Mouse (Mus musculus) fibroblast of lung, adult 2 months (primary cell): ENCODE data around the gene Crb3.

Source experiments
- DNase-seq: peaks from one replicate; pipeline ENCODE4 v3.0.0-alpha.2; 2011; ENCODE audit warnings: low read depth

Gene Crb3

DNA sequence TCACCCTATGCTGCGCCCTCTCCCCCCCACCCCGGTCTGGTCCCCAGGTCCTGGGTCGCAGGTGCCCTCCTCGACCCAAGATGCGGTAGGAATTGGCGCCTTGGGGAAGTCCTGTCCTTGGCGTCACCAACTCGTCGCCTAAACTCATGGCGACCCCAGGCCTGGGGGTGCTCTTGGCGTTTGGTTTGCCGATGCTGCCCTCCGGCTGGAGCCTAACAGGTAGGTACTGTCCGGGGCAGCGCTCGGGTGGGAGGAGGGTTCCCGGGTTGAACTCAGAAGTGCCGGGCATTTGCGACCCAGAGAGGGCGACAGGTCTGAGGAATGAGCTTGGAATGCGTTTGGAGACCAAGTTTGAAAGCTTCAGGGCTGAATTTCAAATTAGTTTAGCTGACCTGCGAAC lies 3.6 kb downstream of the Crb3 start:
- DNase-seq: no peak

DNA sequence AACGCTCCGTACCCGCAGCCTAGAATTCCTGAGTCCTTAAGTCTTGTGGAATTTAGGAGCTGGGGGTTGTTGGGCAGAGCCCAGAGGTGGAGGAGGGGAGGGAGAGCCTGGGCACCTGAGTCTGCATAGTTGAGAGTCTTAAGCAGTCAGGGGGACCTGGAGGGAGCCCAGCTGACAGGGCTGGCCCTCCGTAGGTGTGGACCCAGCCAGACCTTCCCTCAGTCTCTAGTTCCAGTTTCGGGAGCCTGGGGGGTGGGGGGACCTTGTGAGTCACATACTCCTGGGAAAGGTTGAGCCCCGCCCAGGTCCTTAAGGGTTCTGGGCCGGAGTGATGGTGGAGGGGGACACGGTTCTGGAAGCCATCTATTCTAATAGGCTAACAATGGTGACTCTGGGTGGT lies 4.1 kb downstream of the Crb3 start:
- DNase-seq: no peak

DNA sequence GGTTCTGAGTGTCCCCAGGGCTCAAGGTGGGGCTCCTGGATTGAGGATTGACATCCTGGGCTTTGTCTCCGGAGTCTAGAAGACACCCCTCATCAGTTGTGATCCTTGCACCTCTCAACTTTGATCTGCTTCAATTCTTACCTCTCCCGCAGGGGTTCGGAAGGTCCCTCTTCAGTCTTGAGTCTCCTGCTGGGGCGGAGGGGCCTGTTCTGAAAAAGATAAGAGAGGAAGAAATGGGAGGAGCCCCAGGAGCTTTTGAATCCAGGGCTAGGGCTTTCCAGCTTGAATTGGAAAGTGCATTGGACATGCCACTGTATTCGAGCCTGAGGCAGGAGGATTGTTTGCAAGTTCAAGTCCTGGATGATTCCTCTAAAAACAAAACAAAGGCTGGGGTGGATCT lies 8.0 kb downstream of the Crb3 start:
- no peak for DNase-seq

DNA sequence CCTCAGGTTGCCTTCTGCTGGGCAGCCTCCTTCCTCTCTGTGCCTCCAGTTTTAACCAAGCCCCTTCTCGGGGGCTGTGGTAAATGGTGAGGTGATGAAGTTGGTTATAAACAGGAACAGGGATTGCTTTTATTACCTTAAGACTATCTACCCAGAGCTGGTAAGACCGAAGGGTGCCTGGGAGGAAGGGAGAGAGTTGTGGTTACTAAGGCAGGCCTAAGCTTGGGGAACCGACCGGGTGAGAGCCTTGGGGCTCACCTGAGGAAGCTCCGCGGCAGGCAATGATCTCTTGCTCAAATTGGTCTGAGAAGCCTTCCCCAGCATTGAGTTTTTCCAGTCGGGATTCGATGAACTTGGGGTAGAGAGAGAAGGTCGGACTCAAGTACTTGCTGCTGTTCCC lies 11.4 kb downstream of the Crb3 start:
- DNase-seq: no peak

DNA sequence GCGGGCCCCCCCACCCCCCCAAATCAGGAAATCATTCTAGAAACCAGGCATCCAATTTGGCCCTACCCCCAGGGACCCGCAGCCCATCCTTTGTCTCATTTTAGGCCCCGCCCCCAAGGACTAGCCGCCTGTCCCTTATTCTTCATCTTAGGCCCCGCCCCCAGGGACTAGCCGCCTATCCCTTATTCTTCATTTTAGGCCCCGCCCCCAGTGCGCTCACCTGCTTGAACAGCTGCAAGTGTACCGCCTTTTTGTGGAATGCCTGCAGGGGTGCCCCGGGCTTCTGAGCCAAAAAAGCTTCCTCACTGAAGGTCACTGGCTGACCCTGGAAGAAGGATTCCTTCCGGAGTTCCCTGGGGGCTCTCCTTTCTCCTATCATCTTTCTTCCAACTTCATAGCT lies 11.8 kb downstream of the Crb3 start:
- DNase-seq: no peak

DNA sequence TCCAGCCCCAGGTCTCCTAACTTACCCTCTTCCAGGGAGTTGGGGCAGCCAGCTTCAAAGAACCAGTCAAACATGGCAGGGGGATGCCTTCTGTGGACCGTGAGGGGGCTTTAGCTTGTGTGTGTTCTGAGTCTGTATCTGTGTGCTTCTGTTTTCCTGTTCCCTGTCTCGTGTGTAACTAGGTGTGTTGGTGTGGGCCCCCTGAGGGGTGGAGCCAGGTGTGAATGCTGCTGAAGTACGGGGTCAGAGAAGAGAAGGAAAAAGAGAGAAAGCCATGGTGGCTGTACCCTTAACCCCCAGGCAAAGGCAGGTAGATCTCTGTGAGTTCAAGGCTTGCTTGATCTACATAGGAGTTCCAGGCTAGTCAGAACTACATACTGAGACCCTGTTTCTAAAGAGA lies 18.0 kb downstream of the Crb3 start:
- no peak for DNase-seq

DNA sequence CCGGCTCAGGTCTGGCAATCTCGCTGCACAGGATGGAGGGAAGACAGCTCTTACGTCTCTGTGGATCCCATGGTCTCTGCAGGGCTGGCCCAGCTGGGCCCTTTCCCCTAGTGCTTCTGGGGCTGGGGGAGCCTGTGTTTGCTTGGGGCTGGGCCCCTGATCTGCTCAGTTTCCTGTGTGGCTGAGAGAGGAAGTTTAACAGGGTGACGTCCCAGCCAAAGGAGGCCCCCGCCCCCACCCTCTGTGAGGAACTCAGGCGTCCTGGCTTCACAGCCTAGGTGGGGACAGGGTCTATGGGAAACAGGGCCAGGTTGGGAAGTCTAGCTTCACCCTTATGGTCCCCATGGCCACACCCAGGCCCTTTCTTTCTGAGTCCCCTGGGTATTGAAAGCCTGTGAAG lies 19.4 kb downstream of the Crb3 start, which contains the start of gene Dennd1c:
Gene Dennd1c, minus strand, starts transcription at position 179 of the 400 bp plus-strand sequence.
- no peak for DNase-seq

DNA sequence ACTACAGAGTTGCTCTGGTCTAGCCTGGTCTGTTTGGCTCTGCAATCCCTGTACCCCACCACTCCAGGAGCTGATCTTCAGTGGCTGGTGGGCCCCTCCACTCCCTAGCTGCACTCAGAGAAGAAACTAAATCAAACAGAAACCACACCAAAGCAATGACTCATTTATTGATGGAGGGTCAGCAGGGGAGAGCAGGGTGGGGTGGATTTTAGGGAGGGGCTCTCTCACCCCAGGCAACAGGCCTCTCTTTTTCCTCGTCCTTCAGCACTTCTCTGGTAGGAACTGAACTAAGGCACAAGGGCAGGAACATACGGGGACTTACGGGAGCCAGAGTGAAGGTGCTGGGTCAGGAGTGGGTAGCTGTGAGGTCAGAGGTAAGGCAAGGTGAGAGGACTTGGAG lies 21.0 kb downstream of the Crb3 start:
- no peak for DNase-seq

DNA sequence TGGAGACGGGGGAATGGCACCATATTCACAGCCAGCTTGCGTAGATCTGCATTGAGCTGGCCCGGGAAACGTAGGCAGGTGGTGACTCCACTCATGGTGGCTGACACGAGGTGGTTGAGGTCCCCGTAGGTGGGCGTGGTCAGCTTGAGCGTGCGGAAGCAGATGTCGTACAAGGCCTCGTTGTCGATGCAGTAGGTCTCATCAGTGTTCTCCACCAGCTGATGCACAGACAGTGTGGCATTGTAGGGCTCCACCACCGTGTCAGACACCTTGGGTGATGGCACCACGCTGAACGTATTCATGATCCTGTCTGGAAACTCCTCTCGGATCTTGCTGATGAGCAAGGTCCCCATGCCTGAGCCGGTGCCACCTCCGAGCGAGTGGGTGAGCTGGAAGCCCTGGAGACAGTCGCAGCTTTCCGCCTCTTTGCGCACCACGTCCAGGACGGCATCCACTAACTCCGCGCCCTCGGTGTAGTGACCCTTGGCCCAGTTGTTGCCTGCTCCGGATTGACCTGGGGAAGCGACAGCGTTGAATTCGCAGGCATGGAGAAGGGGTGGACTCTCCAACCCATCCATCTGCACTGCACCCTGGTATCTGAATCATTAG lies 22.4 kb downstream of the Crb3 start:
- DNase-seq: no peak

DNA sequence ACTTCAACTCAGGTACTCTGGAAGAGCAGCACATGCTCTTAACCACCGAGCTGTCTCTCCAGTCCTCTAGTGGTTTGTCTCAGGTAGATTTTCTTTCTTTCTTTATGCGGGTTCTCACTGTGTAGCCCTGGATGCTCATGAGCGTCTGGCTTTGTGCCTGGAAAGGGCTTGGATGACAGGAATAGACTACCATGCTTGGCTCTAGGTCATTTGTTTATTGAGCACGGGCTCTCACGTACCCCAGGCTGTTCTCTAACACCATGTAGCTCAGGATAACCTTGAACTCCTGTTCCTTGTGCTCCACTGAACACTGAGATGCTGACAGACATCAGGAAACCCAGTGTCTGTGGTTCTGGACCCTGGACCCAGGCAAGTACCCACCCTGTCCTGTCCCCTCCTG lies 23.6 kb downstream of the Crb3 start:
- DNase-seq: no peak

DNA sequence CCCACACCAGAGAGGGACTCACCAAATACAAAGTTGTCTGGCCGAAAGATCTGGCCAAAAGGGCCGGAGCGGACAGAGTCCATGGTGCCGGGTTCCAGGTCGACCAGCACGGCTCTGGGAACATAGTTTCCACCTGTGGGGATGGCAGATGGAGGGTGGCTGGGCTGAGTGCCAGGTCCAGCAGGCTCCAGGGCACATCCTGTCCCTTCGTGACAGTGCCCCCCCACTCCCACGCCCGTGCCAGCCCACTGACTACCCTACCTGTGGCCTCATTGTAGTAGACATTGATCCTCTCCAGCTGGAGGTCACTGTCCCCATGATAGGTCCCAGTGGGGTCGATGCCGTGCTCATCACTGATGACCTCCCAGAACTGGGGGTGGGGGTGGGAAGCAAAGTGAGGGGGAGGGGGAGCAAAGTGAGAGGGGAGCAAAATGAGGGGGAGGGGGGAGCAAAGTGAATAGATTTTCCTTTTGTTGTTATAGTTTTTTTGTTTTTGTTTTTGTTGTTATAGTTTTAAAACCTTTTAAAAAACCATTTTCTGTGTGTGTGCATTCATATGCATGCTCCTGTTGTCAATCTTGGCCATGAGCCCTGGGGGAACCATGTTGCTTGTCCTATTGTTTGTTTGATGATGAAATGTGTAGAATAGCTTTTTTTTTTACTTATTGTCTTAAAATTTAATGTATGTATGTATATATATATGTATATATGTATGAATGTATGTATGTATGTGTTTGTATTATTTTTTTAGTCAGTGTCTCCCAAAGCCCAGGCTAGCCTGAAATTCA lies 27.3 kb downstream of the Crb3 start:
- DNase-seq: no peak

DNA sequence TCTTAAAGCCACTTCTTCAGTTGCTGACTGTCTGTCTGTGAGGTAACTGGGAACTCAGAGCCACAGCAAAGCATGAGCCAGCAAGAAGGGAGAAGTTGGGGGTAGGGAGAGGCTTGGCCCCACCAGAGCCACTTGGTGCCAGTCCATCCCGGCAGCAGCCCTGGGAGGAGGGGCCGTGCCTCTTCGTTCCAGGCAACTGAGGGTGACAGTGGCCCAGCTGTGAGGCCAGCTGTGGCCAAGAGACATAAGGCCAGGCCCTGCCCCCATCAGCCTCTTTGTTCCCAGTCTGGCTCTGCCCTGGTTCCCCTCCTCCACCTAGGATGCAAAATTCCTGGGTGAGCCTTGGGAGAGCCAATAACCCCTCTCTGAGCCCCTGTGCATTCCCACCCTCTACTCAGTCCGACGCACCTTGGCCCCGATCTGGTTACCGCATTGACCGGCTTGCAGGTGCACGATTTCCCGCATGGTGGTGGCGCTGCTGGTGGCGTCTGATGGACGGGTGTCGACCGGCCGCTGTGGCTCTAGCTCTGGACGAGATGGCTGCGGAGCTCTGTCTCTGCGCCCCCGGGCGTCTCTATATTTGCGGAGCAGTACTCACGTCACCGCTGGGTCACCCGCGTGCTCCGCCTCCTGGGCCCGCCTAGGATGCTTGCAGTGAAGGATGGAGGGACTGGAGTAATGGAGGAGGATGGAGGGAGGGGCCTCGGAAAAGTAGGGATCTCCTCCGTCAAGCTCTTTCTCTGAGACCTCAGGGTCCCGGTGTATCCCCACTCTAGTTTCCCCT lies 28.3 kb downstream of the Crb3 start, which contains the start of gene Tubb4a:
Gene Tubb4a, minus strand, starts transcription at position 734 of the 784 bp plus-strand sequence.
- DNase-seq: no peak

DNA sequence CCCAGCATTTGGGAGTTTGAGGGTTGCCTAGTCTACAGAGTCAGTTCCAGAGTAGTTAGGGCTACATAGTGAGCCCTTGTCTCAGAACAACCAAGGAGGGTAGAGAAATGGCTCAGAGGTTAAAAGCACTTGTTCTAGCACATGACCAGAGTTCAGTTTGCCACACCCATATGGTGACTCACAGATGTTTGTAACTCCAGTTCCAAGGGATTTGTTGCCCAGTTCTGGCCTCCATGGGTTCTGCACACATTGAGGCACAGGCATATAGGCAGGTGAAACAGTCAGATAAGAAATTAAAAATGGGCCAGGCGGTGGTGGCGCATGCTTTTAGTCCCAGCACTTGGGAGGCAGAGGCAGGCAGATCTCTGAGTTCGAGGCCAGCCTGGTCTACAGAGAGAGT lies 35.3 kb downstream of the Crb3 start:
- DNase-seq: no peak

DNA sequence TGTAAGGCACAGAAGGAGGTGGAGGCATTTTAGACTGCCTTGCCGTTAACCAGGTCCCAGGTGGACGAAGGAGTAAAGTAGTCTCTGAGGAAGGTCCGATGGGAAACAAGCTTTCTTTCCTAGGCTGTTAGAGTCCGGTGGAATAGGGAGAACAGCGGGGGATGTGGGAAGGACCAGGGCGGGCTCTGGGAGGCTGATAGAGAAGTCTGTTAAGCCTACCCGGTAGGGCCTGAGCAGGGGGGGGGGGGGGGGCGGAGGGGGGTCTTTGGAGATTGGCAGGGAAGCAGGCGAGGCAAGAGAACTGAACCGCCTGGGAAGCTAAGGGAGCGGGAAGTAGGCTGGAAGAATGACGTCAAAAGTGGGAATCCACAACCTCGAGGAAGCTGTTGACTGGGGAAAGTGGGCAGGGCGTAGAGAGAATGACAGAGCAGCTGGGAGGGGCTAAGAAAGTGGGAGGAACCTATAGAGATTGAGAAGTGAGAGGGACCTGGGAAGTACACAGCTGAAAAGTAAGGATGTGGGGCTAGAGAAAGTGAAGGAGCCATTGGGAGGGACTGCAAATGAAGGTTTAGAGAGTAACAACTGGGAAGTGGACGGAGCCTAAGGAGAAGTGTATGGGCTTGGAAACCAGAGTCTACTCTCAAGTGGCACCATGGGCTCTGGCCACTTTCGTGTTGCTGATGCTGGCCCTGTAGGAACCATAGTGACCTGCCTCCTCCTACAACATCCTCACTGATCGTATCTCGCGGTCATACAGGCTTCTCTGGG lies 37.1 kb downstream of the Crb3 start:
- no peak for DNase-seq

DNA sequence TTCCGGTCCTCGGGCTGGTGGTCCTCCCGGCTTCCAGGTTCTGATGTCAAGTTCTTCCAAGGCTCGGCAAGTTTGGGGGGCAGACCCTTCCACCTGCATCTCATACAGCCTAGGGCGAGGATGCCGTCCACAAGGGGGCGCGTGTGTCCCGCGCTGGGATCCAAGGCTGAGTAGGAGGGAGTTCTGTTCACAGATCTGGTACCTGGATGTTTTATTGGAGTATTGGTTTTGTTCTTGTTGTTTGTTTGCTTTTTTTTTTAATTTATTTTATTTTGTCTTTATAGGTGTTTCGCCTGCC lies 37.7 kb downstream of the Crb3 start:
- DNase-seq: no peak

DNA sequence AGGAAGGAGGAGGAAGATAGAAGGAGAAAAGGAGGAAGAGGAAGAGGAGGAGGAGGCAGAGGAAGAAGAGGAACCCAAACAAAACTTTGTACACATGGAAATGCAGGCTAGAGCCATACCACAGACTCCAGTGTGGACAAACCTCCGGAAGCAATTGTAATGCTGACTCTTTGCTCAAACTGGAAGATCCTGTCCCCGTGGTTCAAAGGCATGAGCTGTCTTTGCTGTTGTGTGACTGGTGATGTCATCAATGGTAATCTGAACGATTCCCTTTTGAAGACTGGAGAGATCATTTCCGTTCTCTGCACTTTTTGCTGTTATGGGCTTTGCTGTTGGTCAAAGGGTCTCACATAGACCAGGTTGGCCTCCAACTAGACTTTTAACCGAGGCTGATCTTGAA lies 39.4 kb downstream of the Crb3 start:
- DNase-seq: no peak

DNA sequence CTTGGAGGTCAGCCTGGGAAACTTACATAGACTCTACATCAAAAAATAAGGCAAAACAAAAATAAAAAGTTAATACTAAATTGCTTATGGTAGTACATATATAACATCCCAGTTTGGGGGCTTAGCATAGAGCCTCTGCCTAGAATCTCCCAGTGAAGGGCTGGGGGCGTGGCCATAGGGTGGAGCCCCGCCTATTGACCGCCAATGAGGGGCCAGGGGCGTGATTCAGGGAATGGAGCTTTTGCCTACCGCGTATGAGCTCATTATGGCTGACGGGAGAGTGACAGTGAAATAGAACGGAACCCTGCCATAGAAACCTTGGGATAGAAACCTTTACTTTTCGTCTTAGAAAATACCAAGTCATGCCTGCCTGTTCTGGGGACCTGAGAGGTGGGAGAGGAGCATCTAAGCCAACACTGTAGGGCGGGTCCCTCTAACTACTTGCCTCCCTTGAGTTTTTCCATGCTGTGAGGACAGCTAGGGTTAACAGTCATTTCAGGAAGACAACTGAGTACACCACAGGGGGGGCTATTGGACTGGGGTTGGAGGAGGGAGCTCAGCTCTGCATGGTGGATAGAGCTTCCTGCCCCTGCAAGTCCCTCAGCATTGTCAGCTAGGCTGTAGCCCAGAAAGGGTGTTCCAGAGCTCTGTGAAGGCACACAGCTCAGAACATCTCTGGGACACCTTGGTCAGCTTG lies 40.9 kb downstream of the Crb3 start:
- DNase-seq: no peak

DNA sequence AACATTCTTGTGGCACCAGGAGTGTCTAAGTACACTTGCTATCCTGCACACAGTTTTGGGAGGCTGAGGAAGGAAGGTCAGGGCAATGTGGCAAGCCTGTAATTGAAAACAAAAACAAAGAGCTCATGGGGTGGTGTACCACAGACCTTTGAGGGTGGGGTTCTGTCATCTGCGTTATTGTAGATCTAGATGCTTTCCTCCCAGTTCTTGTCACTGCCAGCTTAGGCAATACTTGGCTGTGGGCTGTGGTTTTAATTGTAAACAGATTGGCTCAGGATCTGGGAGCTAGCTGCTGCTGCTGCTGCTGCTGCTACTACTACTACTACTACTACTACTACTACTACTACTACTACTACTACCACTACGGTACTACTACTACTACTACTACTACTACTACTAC lies 43.4 kb downstream of the Crb3 start:
- DNase-seq: no peak

DNA sequence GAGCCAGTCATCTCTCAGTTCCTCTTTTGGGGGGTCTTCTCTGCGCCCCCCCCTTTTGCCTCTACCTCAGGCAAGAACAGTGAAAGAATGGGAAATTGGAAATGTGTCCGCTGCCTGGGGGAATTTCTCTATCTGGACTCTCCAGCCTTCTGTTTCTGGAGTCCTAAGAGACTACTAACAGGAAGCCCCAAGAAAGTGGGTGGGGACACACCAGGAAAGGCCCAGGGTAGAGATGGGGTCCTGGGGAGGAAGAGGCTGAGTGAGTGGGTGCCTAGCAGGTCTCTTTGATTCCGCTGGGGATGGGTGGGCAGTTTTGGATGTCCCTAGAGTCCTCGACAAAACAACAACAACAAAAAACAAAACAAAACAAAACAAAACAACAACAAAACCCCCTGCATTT lies 45.6 kb downstream of the Crb3 start:
- DNase-seq: no peak

DNA sequence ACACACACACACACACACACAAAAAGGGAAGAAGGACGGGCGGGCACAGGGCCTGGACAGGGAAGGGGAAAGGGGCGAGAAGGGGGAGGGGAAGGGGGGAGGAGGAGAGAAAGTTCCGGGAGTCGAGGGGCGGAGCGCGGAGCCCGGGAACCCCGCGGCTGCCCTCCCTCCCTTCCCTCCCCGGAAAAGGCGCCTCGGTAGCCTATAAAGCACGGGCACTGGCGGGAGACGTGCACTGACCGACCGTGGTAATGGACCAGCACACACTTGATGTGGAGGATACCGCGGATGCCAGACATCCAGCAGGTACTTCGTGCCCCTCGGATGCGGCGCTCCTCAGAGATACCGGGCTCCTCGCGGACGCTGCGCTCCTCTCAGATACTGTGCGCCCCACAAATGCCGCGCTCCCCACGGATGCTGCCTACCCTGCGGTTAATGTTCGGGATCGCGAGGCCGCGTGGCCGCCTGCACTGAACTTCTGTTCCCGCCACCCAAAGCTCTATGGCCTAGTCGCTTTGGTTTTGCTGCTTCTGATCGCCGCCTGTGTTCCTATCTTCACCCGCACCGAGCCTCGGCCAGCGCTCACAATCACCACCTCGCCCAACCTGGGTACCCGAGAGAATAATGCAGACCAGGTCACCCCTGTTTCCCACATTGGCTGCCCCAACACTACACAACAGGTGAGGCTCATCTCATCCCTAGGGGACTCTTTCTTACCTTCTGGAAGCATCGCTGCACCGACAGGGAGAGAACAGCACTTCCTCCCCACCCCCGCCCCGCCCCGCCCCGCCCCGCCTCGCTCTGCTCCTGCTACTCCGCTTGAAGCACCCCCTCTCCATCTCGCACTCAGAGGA lies 46.5 kb downstream of the Crb3 start, which contains the start of gene Tnfsf9:
Gene Tnfsf9, plus strand, starts transcription at position 145 of the 854 bp plus-strand sequence.
- no peak for DNase-seq

DNA sequence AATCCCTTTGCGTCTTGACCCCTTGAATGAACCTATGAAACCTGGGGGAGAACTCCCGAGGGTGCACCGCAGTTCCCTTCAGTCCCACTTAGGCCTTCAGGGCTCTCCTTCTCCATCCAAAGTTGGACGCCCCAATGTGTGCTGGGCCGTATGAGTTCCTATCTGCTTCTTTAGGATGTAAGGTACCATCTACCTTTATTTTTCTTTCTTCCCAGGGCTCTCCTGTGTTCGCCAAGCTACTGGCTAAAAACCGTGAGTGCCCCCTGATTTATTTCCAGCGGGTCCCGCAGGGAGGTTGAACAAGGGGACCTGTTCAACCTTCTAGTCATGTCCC lies 47.1 kb downstream of the Crb3 start:
- no peak for DNase-seq
